Mouse (Mus musculus) heart, postnatal 0 days (tissue): ENCODE measurements at regions not wholly inside any gene's neighbourhood (a gene's known extent, or its start where the extent isn't known, plus 50 kb on each side); places are given as distances from the start of the nearest gene placed in this dataset.

Experiments used
- ATAC-seq: fragments of 200-750 bp; cut with Nextera tagmentation; 2 replicates; pipeline ENCODE4 v1.8.0; 2017; ENCODE audit warnings: low read depth, moderate number of reproducible peaks, moderate library complexity; ENCODE audit not compliant: insufficient read depth
- DNase-seq: peaks from one replicate; pipeline ENCODE4 v3.0.0-alpha.2; 2016; ENCODE audit warnings: low spot score
- H3K27ac ChIP-seq: fragments of 300-500 bp; sonication (generic); 2 replicates; pipeline ENCODE4 v1.5.1; 2014; ENCODE audit warnings: low read depth, mild to moderate bottlenecking
- H3K27me3 ChIP-seq: fragments of 300-500 bp; sonication (generic); 2 replicates; pipeline ENCODE4 v1.6.1; 2014; ENCODE audit warnings: low read length, mixed read lengths; ENCODE audit not compliant: control insufficient read depth, insufficient read depth
- H3K36me3 ChIP-seq: fragments of 300-500 bp; sonication (generic); replicated peaks from 2 replicates; pipeline ENCODE4 v1.6.1; 2014; ENCODE audit warnings: low read length, mixed read lengths; ENCODE audit not compliant: control insufficient read depth, insufficient read depth
- H3K4me1 ChIP-seq: fragments of 300-500 bp; sonication (generic); 2 replicates; pipeline ENCODE4 v1.6.1; 2014; ENCODE audit warnings: antibody characterized with exemption; ENCODE audit not compliant: control insufficient read depth, insufficient read depth
- H3K4me2 ChIP-seq: fragments of 300-500 bp; sonication (generic); 2 replicates; pipeline ENCODE4 v1.6.1; 2014; ENCODE audit warnings: low read depth, mild to moderate bottlenecking, low read length, moderate library complexity
- H3K4me3 ChIP-seq: fragments of 300-500 bp; sonication (generic); 2 replicates; pipeline ENCODE4 v1.5.1; 2014; ENCODE audit warnings: low read depth, low read length
- H3K9ac ChIP-seq: fragments of 300-500 bp; sonication (generic); replicated peaks from 2 replicates; pipeline ENCODE4 v1.6.1; 2014; ENCODE audit warnings: low read depth, low read length, mixed read lengths
- H3K9me3 ChIP-seq: fragments of 300-500 bp; sonication (generic); replicated peaks from 2 replicates; pipeline ENCODE4 v1.6.1; 2016; ENCODE audit warnings: low read length; ENCODE audit not compliant: control insufficient read depth
- CTCF ChIP-seq: IDR thresholded peaks from 2 replicates; pipeline ENCODE4 v1.5.1; 2016; ENCODE audit warnings: antibody characterized with exemption, control low read depth, low read depth
- EP300 ChIP-seq: IDR thresholded peaks from 2 replicates; pipeline ENCODE4 v1.6.1; 2016; ENCODE audit warnings: antibody characterized with exemption, low read depth
- WGBS: fragments of 180-500 bp; shearing (Covaris S2); extraction: QIAGEN DNeasy Blood & Tissue Kit; methylation state at CpG from one replicate; pipeline ENCODE4 v1.1.7; 2014; 5-methylcytosine and 5-hydroxymethylcytosine counted together

GRCm38 (mm10) chr7:83203311-83204012, 336.3 kb downstream of the Mex3b start:
- H3K4me2 ChIP-seq = no peak overlapping the region
- no peak for TF ChIP-seq EP300
- 0 out of 2 replicates have a peak, but pooled peaks cover 8% of the 10 kb centered on the region for H3K4me1 ChIP-seq
- H3K9me3 ChIP-seq = no peaks in the 10 kb centered on the region
- H3K27me3 ChIP-seq = no peaks in the 10 kb centered on the region
- H3K9ac ChIP-seq = no peak overlapping the region
- H3K36me3 ChIP-seq = no peaks in the 10 kb centered on the region
- 79% methylated on average over 10 of the region's 10 CpGs for WGBS
- no peak overlapping the region for H3K4me3 ChIP-seq
- DNase-seq (no peak), ATAC-seq (no peak)
- no peak overlapping the region for H3K27ac ChIP-seq

- H3K36me3 ChIP-seq = no peaks in the 10 kb centered on the region
- no peak for ATAC-seq
- H3K4me3 ChIP-seq = no peak overlapping the region
- TF ChIP-seq CTCF (no peak), EP300 (no peak)
- H3K27ac ChIP-seq = no peak overlapping the region
- no peak for DNase-seq
- 0 out of 2 replicates have a peak, but pooled peaks cover 8% of the 10 kb centered on the region for H3K4me1 ChIP-seq
- 53% methylated on average over 4 of the region's 4 CpGs for WGBS
- H3K27me3 ChIP-seq = no peaks in the 10 kb centered on the region
- no peak overlapping the region for H3K4me2 ChIP-seq
- H3K9ac ChIP-seq = no peak overlapping the region
- H3K9me3 ChIP-seq = no peaks in the 10 kb centered on the region
Measured at GRCm38 (mm10) chr7:83204013-83204365, 336.9 kb downstream of the Mex3b start.

- 66% methylated on average over 8 of the region's 8 CpGs for WGBS
- Histone ChIP-seq H3K4me3 (no peak overlapping the region), H3K4me2 (no peak overlapping the region), H3K27ac (no peak overlapping the region), H3K9me3 (no peaks in the 10 kb centered on the region), H3K36me3 (no peaks in the 10 kb centered on the region), H3K27me3 (no peaks in the 10 kb centered on the region), H3K9ac (no peak overlapping the region), H3K4me1 (0 out of 2 replicates have a peak, but pooled peaks cover 8% of the 10 kb centered on the region)
- TF ChIP-seq CTCF = no peak
- no peak for TF ChIP-seq EP300
- ATAC-seq (no peak), DNase-seq (no peak)
Measured at GRCm38 (mm10) chr7:83204701-83205100, 337.6 kb downstream of the Mex3b start.

- Histone ChIP-seq H3K27me3 (no peaks in the 10 kb centered on the region), H3K4me2 (no peak overlapping the region), H3K36me3 (no peaks in the 10 kb centered on the region), H3K9me3 (no peaks in the 10 kb centered on the region), H3K9ac (no peak overlapping the region), H3K27ac (no peak overlapping the region), H3K4me3 (no peak overlapping the region), H3K4me1 (0 out of 2 replicates have a peak, but pooled peaks cover 4% of the 10 kb centered on the region)
- TF ChIP-seq EP300 (no peak), CTCF (no peak)
- ATAC-seq (no peak), DNase-seq (no peak)
- WGBS = 61% methylated on average over 2 of the region's 2 CpGs
Measured at GRCm38 (mm10) chr7:83206999-83207398, 339.9 kb downstream of the Mex3b start.

GRCm38 (mm10) chr7:83211611-83212010, 344.5 kb downstream of the Mex3b start:
- H3K4me2 ChIP-seq = no peak overlapping the region
- no peaks in the 10 kb centered on the region for H3K4me1 ChIP-seq
- ATAC-seq (no peak), DNase-seq (no peak)
- H3K9me3 ChIP-seq = no peaks in the 10 kb centered on the region
- WGBS = 74% methylated on average over 6 of the region's 6 CpGs
- TF ChIP-seq CTCF = no peak
- TF ChIP-seq EP300 = no peak
- H3K9ac ChIP-seq = no peak overlapping the region
- no peak overlapping the region for H3K27ac ChIP-seq
- no peaks in the 10 kb centered on the region for H3K27me3 ChIP-seq
- no peaks in the 10 kb centered on the region for H3K36me3 ChIP-seq
- no peak overlapping the region for H3K4me3 ChIP-seq
